Mouse (Mus musculus) 3134 (cell line): Measurements from ENCODE around the gene Zfp488.

Source experiments
- DNase-seq: peaks from one replicate; pipeline ENCODE4 v3.0.0-alpha.2; 2011; ENCODE audit warnings: low spot score; ENCODE audit not compliant: insufficient read length; ENCODE audit errors: extremely low read depth

Gene Zfp488

GRCm38 (mm10) chr14:33952233-33952981, 26.2 kb downstream of the Zfp488 start:
- no peak for DNase-seq

- DNase-seq, result no peak
Observed at GRCm38 (mm10) chr14:33946125-33946524, 32.4 kb downstream of the Zfp488 start.

- DNase-seq, result no peak
Observed at GRCm38 (mm10) chr14:33942222-33942621, 36.3 kb downstream of the Zfp488 start.

- DNase-seq, result no peak
Observed at GRCm38 (mm10) chr14:33940739-33941138, 37.8 kb downstream of the Zfp488 start, which contains the start of gene Gdf2. TSS of gene Gdf2 (plus strand) at chr14:33941039.

GRCm38 (mm10) chr14:33939117-33939516, 39.4 kb downstream of the Zfp488 start:
- no peak for DNase-seq

GRCm38 (mm10) chr14:33933778-33934317, 44.7 kb downstream of the Zfp488 start:
- DNase-seq, result no peak

- DNase-seq, result no peak
Observed at GRCm38 (mm10) chr14:33932935-33933703, 45.4 kb downstream of the Zfp488 start.

GRCm38 (mm10) chr14:33931853-33932252, 46.7 kb downstream of the Zfp488 start:
- no peak for DNase-seq

- DNase-seq, result no peak
Observed at GRCm38 (mm10) chr14:33923168-33924070, 55.1 kb downstream of the Zfp488 start, which contains the start of gene Gdf10. TSS of gene Gdf10 (plus strand) at chr14:33923587.

- no peak for DNase-seq
Observed at GRCm38 (mm10) chr14:33922771-33923167, 55.8 kb downstream of the Zfp488 start.

- no peak for DNase-seq
Observed at GRCm38 (mm10) chr14:33920727-33921559, 57.6 kb downstream of the Zfp488 start.
